Mouse (Mus musculus) brain, adult 10 weeks (tissue): ENCODE results near the gene Klrc2. TPM values are rescaled to one million over a fixed set of nuclear protein-coding genes. Genes with fewer than 3 reads are reported as not detected.

Experiments
- polyA plus RNA-seq: library from polyadenylated mRNA; stranded (reverse); fragments of 350-450 nt; fragmentation: Illumina TruSeq; extraction: RNeasy Lipid Tissue Mini Kit (QIAGEN cat#74804); gene quantifications from one replicate; pipeline ENCODE4 v1.2.3, GENCODE M21; 2015; ENCODE audit warnings: low read depth, low replicate concordance

Gene Klrc2
- polyA plus RNA-seq, result not detected

DNA sequence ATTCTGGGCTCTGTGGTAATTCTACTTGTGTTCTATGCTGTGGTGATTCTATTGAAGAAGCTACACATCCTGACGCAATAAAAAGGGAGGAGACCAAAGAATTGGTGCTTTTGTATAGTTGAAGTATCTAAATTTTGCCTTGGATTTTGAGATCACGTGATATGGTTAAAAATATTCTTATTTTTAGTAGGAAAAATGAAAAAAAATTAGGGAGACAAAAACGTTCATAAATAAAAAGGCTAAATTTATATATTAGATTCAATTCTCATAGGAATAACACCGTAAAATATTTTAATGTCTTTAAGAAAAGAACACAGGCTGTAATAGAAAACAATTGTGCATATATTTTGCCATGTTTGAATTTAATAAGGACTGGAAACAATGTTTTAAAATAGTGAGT is at the start of gene Klrc2:
TSS of gene Klrc2 (minus strand) at position 101 of the 400 bp plus-strand sequence.

DNA sequence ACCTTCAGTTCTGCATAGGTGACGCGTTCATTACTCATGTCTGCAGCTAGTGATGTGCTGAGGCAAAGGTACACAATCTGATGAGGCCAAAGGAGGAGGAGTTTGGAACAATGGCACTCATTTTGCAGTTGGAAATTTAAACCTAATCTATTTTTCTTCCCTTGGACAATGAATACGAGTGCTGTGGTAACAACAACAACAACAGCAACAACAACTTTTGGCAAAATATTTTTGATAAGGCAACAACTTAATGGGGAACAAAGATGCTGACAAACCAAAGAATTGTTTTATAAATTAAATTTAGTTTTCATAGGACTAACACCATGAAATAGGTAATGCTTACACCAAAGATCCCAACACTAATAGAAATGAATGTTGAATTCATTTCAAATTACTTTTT is 18.4 kb upstream of the Klrc2 start, which contains the start of gene Klrc1:
TSS of gene Klrc1 (minus strand) at position 101 of the 400 bp plus-strand sequence.

DNA sequence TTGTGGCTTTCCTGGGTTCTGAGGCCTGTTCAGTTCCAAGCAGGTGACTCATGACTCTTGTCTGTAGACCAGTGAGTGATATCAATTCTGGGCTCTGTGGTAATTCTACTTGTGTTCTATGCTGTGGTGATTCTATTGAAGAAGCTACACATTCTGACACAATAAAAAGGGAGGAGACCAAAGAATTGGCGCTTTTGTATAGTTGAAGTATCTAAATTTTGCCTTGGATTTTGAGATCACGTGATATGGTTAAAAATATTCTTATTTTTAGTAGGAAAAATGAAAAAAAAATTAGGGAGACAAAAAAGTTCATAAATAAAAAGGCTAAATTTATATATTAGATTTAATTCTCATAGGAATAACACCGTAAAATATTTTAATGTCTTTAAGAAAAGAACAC is 17.3 kb downstream of the Klrc2 start, which contains the start of gene Klrc3:
TSS of gene Klrc3 (minus strand) at position 101 of the 400 bp plus-strand sequence.

DNA sequence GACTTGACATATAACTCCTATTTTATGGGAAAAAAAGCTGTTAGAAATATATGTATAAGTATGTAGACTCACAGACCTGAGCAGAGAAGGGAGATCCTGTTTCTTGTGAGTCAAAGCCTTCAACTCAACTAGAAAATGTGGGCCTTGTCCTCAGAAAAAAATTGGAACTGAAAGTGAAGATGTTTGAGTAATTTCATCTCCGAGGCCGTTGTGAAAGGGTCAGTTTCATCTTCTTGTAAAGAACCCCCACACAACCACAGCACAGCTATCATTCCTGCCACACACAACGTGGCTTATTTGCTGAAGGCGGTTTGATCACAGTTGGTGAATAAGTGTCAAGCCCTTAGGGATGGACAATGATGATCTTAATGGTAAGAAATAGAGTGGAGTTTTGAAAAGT is 36.8 kb downstream of the Klrc2 start, which contains the start of gene Klrk1:
TSS of gene Klrk1 (minus strand) at position 130 of the 400 bp plus-strand sequence.

Other genes starting within 250 kb of the Klrc2 start
- 0.91 TPM for gene Clec1a, start 208.7 kb downstream of the Klrc2 start, polyA plus RNA-seq
- not detected for gene Olr1, start 153.5 kb downstream of the Klrc2 start, polyA plus RNA-seq
- gene Tmem52b, start 148.1 kb downstream of the Klrc2 start, polyA plus RNA-seq, result not detected
- gene Gabarapl1, start 127.5 kb downstream of the Klrc2 start, polyA plus RNA-seq, result 958 TPM
- gene Klre1, start 82.8 kb downstream of the Klrc2 start, polyA plus RNA-seq, result not detected
- not detected for gene Klrd1, start 68.9 kb downstream of the Klrc2 start, polyA plus RNA-seq
- not detected for gene Klrk1, start 36.8 kb downstream of the Klrc2 start, polyA plus RNA-seq
- not detected for gene Klrc3, start 17.4 kb downstream of the Klrc2 start, polyA plus RNA-seq
- gene Klrc1, start 18.3 kb upstream of the Klrc2 start, polyA plus RNA-seq, result not detected
- gene Klri1, start 56.4 kb upstream of the Klrc2 start, polyA plus RNA-seq, result not detected
- gene Klri2, start 79.8 kb upstream of the Klrc2 start, polyA plus RNA-seq, result not detected
- not detected for gene Gm156, start 123.6 kb upstream of the Klrc2 start, polyA plus RNA-seq
- gene Gm17631, start 202.0 kb upstream of the Klrc2 start, polyA plus RNA-seq, result not detected
- gene Klra17, start 216.0 kb upstream of the Klrc2 start, polyA plus RNA-seq, result not detected